Mouse (Mus musculus) heart, embryonic 14.5 days (tissue): Measurements from ENCODE around the gene Akap13. TPM values are rescaled to one million over a fixed set of nuclear protein-coding genes. Genes with fewer than 3 reads are reported as not detected.
"Not testable (repeated sequence)": the region's sequence is repeated elsewhere in the genome, so short reads cannot be mapped to it uniquely, and the experiment has no call there.

ENCODE experiments used
- ATAC-seq: fragments of 200-750 bp; cut with Nextera tagmentation; 2 replicates; pipeline ENCODE4 v1.8.0; 2017; ENCODE audit warnings: low read depth, moderate TSS enrichment; ENCODE audit not compliant: insufficient number of reproducible peaks, insufficient read depth, low FRiP score
- H3K27ac ChIP-seq, 2 experiments: fragments of 200-500 bp in 1 of 2; fragments of 300-500 bp in 1 of 2; sonication (generic) in 1 of 2; replicated peaks in 1 of 2; 2 replicates each; pipeline ENCODE4 v1.5.1; 2012 to 2014; ENCODE audit warnings: low read depth in 2 of 2, low read length in 2 of 2, control low read depth in 1 of 2, mild to moderate bottlenecking in 1 of 2, mixed read lengths in 1 of 2; ENCODE audit not compliant: control insufficient read depth in 1 of 2, insufficient read depth in 1 of 2
- H3K27me3 ChIP-seq: fragments of 300-500 bp; sonication (generic); 2 replicates; pipeline ENCODE4 v1.6.1; 2014; ENCODE audit warnings: mild to moderate bottlenecking, low read length, control low read depth; ENCODE audit not compliant: control insufficient read depth, insufficient read depth
- H3K36me3 ChIP-seq: fragments of 300-500 bp; sonication (generic); 2 replicates; pipeline ENCODE4 v1.6.1; 2014; ENCODE audit warnings: mild to moderate bottlenecking, control low read depth, low read length, mixed read lengths; ENCODE audit not compliant: control insufficient read depth, insufficient read depth
- H3K4me1 ChIP-seq, 2 experiments: fragments of 200-500 bp in 1 of 2; fragments of 300-500 bp in 1 of 2; sonication (generic) in 1 of 2; 2 replicates each; pipeline ENCODE4 v1.6.1; 2012 to 2014; ENCODE audit warnings: low read length in 2 of 2, control low read depth in 1 of 2, mixed read lengths in 1 of 2; ENCODE audit not compliant: control insufficient read depth in 2 of 2, insufficient read depth in 2 of 2
- H3K4me2 ChIP-seq: fragments of 300-500 bp; sonication (generic); 2 replicates; pipeline ENCODE4 v1.6.1; 2014; ENCODE audit warnings: mild to moderate bottlenecking, low read length
- H3K4me3 ChIP-seq, 2 experiments: fragments of 200-500 bp in 1 of 2; fragments of 300-500 bp in 1 of 2; sonication (generic) in 1 of 2; 2 replicates each; pipeline ENCODE4 v1.5.1; 2012 to 2014; ENCODE audit warnings: low read length in 2 of 2, mild to moderate bottlenecking in 2 of 2, control low read depth in 1 of 2, low read depth in 1 of 2, moderate library complexity in 1 of 2; ENCODE audit not compliant: control insufficient read depth in 1 of 2, insufficient read depth in 1 of 2
- H3K9ac ChIP-seq: fragments of 300-500 bp; sonication (generic); 2 replicates; pipeline ENCODE4 v1.6.1; 2014; ENCODE audit warnings: mild to moderate bottlenecking, low read length
- H3K9me3 ChIP-seq: fragments of 300-500 bp; sonication (generic); 2 replicates; pipeline ENCODE4 v1.6.1; 2016; ENCODE audit warnings: low read length, control low read depth; ENCODE audit not compliant: control insufficient read depth
- WGBS: fragments of 180-500 bp; shearing (Covaris S2); extraction: QIAGEN DNeasy Blood & Tissue Kit; methylation state at CpG from one replicate; pipeline ENCODE4 v1.1.7; 2014; 5-methylcytosine and 5-hydroxymethylcytosine counted together
- polyA plus RNA-seq: library from polyadenylated mRNA; unstranded; fragments of >200 nt; fragmentation: Nextera tagmentation; extraction: Ambion mirVana; gene quantifications from 2 replicates; pipeline ENCODE4 v1.2.1, GENCODE M21; 2014

Akap13 gene
- polyA plus RNA-seq, 1 experiment from 2014 or later, result 54.9 TPM

GRCm38 (mm10) chr7:75781298-75781947, 326.1 kb downstream of the Akap13 start:
- H3K4me1 ChIP-seq, result peaks cover 5 to 8% of the 10 kb centered on the region in 2 experiments; a peak in 3 of 4 replicates
- H3K4me2 ChIP-seq, result peak overlapping the region; percentile 59
- WGBS, result 6% methylated on average over 13 of the region's 13 CpGs
- H3K9me3 ChIP-seq, result no peaks in the 10 kb centered on the region
- peak overlapping the region; percentile 33 to 55 for H3K27ac ChIP-seq
- no peak for ATAC-seq
- H3K36me3 ChIP-seq, result peaks cover 39% of the 10 kb centered on the region
- no peaks in the 10 kb centered on the region for H3K27me3 ChIP-seq
- H3K4me3 ChIP-seq, result peak overlapping the region; percentile 76 to 96
- H3K9ac ChIP-seq, result peak overlapping the region; percentile 85

- peaks cover 7 to 14% of the 10 kb centered on the region in 2 experiments for H3K4me1 ChIP-seq
- H3K9ac ChIP-seq, result peak overlapping the region; percentile 85
- WGBS, result 10% methylated on average over 36 of the region's 36 CpGs
- peak; percentile 84 for ATAC-seq
- peaks cover 32% of the 10 kb centered on the region for H3K36me3 ChIP-seq
- peak overlapping the region; percentile 59 for H3K4me2 ChIP-seq
- no peaks in the 10 kb centered on the region for H3K9me3 ChIP-seq
- peak overlapping the region; percentile 76 to 96 for H3K4me3 ChIP-seq
- H3K27ac ChIP-seq, result peak overlapping the region; percentile 33 to 45; a peak in 3 of 4 replicates
- no peaks in the 10 kb centered on the region for H3K27me3 ChIP-seq
These were observed 326.8 kb downstream of the Akap13 start for GRCm38 (mm10) chr7:75781948-75782722.

- no peak overlapping the region for H3K27ac ChIP-seq
- 82% methylated on average over 3 of the region's 3 CpGs for WGBS
- H3K4me1 ChIP-seq, result peaks cover 10 to 20% of the 10 kb centered on the region in 2 experiments
- H3K4me3 ChIP-seq, result no peak overlapping the region
- peaks cover 26% of the 10 kb centered on the region for H3K36me3 ChIP-seq
- peak overlapping the region; percentile 59 for H3K4me2 ChIP-seq
- ATAC-seq, result no peak
- no peaks in the 10 kb centered on the region for H3K27me3 ChIP-seq
- H3K9me3 ChIP-seq, result no peaks in the 10 kb centered on the region
- no peak overlapping the region; the same call in 1 of the 2 replicates for H3K9ac ChIP-seq
These were observed 327.3 kb downstream of the Akap13 start for GRCm38 (mm10) chr7:75782723-75783011.

GRCm38 (mm10) chr7:75785388-75786328, 330.3 kb downstream of the Akap13 start:
- Histone ChIP-seq H3K27me3 (no peaks in the 10 kb centered on the region), H3K36me3 (no peaks in the 10 kb centered on the region), H3K9ac (no peak overlapping the region), H3K9me3 (no peaks in the 10 kb centered on the region), H3K4me2 (no peak overlapping the region), H3K27ac (no peak overlapping the region), H3K4me3 (no peak overlapping the region), H3K4me1 (peaks cover 17 to 20% of the 10 kb centered on the region in 2 experiments)
- ATAC-seq, result no peak
- WGBS, result 90% methylated on average over 14 of the region's 14 CpGs

- Histone ChIP-seq H3K9ac (no peak overlapping the region), H3K4me1 (peaks cover 19 to 26% of the 10 kb centered on the region in 2 experiments), H3K4me3 (no peak overlapping the region), H3K36me3 (no peaks in the 10 kb centered on the region), H3K9me3 (no peaks in the 10 kb centered on the region), H3K4me2 (no peak overlapping the region), H3K27ac (no peak overlapping the region), H3K27me3 (no peaks in the 10 kb centered on the region)
- ATAC-seq, result no peak
- 8% methylated on average over 1 of the region's 2 CpGs for WGBS
These were observed 331.5 kb downstream of the Akap13 start for GRCm38 (mm10) chr7:75786812-75787211.

GRCm38 (mm10) chr7:75787371-75787770, 332.0 kb downstream of the Akap13 start:
- Histone ChIP-seq H3K4me2 (no peak overlapping the region), H3K36me3 (no peaks in the 10 kb centered on the region), H3K27me3 (no peaks in the 10 kb centered on the region), H3K9me3 (no peaks in the 10 kb centered on the region), H3K27ac (no peak overlapping the region), H3K4me1 (peaks cover 18 to 26% of the 10 kb centered on the region in 2 experiments), H3K4me3 (no peak overlapping the region), H3K9ac (no peak overlapping the region)
- WGBS, result 39% methylated on average over 3 of the region's 3 CpGs
- no peak for ATAC-seq

GRCm38 (mm10) chr7:75788069-75788800, 332.9 kb downstream of the Akap13 start:
- not testable (repeated sequence) for H3K27ac ChIP-seq, H3K4me3 ChIP-seq, H3K27me3 ChIP-seq, ATAC-seq, H3K9ac ChIP-seq, H3K9me3 ChIP-seq, H3K36me3 ChIP-seq, H3K4me2 ChIP-seq
- H3K4me1 ChIP-seq, result peaks cover 14 to 23% of the 10 kb centered on the region in 2 experiments
- WGBS, result 54% methylated on average over 4 of the region's 7 CpGs
